ENCODE assay signal across 10 mouse cellular contexts in the genomic region with DNA sequence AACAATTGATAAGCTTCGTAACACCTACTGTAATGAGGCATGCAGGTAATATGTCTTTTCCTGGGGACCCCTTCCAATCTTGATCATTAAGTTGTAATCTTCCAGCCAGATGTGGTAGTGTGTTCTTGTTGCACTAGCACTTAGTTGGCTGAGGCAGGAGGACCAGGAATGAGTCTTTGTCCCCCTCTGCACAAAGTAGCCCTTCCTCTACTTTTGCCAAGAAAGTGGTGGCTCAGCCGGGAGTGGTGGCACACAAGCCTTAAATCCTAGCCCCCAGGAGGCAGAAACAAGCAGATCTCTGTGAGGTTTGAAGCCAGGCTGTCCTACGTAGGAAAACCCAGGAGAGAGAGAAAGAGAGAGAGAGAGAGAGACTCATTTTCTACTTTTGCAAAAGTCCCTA. TPM values are rescaled to one million over a fixed set of nuclear protein-coding genes. Genes with fewer than 3 reads are reported as not detected.
DNase-seq lines count a peak whose midpoint lies in the region; ATAC-seq and TF ChIP-seq lines count a peak whose summit lies in the region.
"Had no signal": no experiment of that assay in that cellular context is flagged by ENCODE, and none has a peak within 500 bp of the region (broad histone marks: within the 10 kb centered on the region; RNA-seq: fewer than 3 reads in every experiment).

No protein-coding gene starts in this region.

- H3K4me2 ChIP-seq in kidney, postnatal 0 days (ENCODE audit: low read length): no peak overlapping the region
- no peak overlapping the region; the same call in 1 of the 2 replicates for H3K4me2 ChIP-seq in embryonic facial prominence, embryonic 15.5 days (replicated peaks)
- peak overlapping the region; percentile 80; the same call in 1 of the 2 replicates for H3K4me2 ChIP-seq in intestine, embryonic 15.5 days (replicated peaks)
- H3K4me2 ChIP-seq in midbrain, postnatal 0 days (ENCODE audit: low read depth, low read length, poor library complexity, severe bottlenecking): no peak overlapping the region

- WGBS in kidney, postnatal 0 days: 72% methylated on average over 3 of the region's 3 CpGs
- 53% methylated on average over 3 of the region's 3 CpGs for WGBS in embryonic facial prominence, embryonic 15.5 days
- 76% methylated on average over 3 of the region's 3 CpGs for WGBS in intestine, embryonic 15.5 days
- 40% methylated on average over 3 of the region's 3 CpGs for WGBS in midbrain, postnatal 0 days

- H3K4me3 ChIP-seq in kidney, postnatal 0 days (replicated peaks; ENCODE audit: low read depth, low read length): no peak overlapping the region
- no peak overlapping the region for H3K4me3 ChIP-seq in embryonic facial prominence, embryonic 15.5 days (replicated peaks)
- H3K4me3 ChIP-seq in intestine, embryonic 15.5 days (replicated peaks): no peak overlapping the region
- no peak overlapping the region for H3K4me3 ChIP-seq in midbrain, postnatal 0 days (ENCODE audit: low read depth, low read length)

- H3K36me3 ChIP-seq in kidney, postnatal 0 days (ENCODE audit: insufficient read depth, low read length): no peaks in the 10 kb centered on the region
- no peaks in the 10 kb centered on the region for H3K36me3 ChIP-seq in embryonic facial prominence, embryonic 15.5 days
- H3K36me3 ChIP-seq in intestine, embryonic 15.5 days: no peaks in the 10 kb centered on the region
- H3K36me3 ChIP-seq in midbrain, postnatal 0 days (ENCODE audit: insufficient read depth, low read length): no peaks in the 10 kb centered on the region

- no peak for DNase-seq in kidney, postnatal 0 days (ENCODE audit: low spot score)
- DNase-seq in kidney, postnatal 10 days: no peak
- no peak for DNase-seq in midbrain, postnatal 0 days (ENCODE audit: low spot score)
- no peak for DNase-seq in right cerebral cortex, postnatal 36 days (ENCODE audit: low spot score in 2 of 2)
- DNase-seq in T-cell, adult 2 months (ENCODE audit: low spot score): no peak
- DNase-seq in right cerebral cortex, postnatal 25 days: no peak

- no peak for ATAC-seq in kidney, postnatal 0 days (replicated peaks; ENCODE audit: low FRiP score, low read depth)
- ATAC-seq in embryonic facial prominence, embryonic 15.5 days (ENCODE audit: insufficient number of reproducible peaks, low FRiP score, low TSS enrichment, low read depth): no peak
- ATAC-seq in intestine, embryonic 15.5 days: no peak
- ATAC-seq in midbrain, postnatal 0 days (ENCODE audit: low FRiP score): no peak

- no peak overlapping the region for H3K9ac ChIP-seq in kidney, postnatal 0 days (ENCODE audit: low read depth, low read length)
- no peak overlapping the region for H3K9ac ChIP-seq in embryonic facial prominence, embryonic 15.5 days
- no peak overlapping the region for H3K9ac ChIP-seq in intestine, embryonic 15.5 days
- H3K9ac ChIP-seq in midbrain, postnatal 0 days (replicated peaks; ENCODE audit: low read length, poor library complexity, severe bottlenecking): no peak overlapping the region

- H3K9me3 ChIP-seq in kidney, postnatal 0 days (replicated peaks; ENCODE audit: low read length): no peaks in the 10 kb centered on the region
- H3K9me3 ChIP-seq in embryonic facial prominence, embryonic 15.5 days (replicated peaks): no peaks in the 10 kb centered on the region
- no peaks in the 10 kb centered on the region for H3K9me3 ChIP-seq in intestine, embryonic 15.5 days
- no peaks in the 10 kb centered on the region for H3K9me3 ChIP-seq in midbrain, postnatal 0 days (ENCODE audit: low read length)

- peaks cover 65% of the 10 kb centered on the region for H3K4me1 ChIP-seq in kidney, postnatal 0 days (replicated peaks; ENCODE audit: insufficient read depth, low read length)
- H3K4me1 ChIP-seq in embryonic facial prominence, embryonic 15.5 days: peaks cover 66% of the 10 kb centered on the region
- peaks cover 66% of the 10 kb centered on the region for H3K4me1 ChIP-seq in intestine, embryonic 15.5 days (replicated peaks)
- peaks cover 36% of the 10 kb centered on the region for H3K4me1 ChIP-seq in midbrain, postnatal 0 days (ENCODE audit: insufficient read depth, low read length)

- peak overlapping the region; percentile 98 for H3K27ac ChIP-seq in kidney, postnatal 0 days
- H3K27ac ChIP-seq in embryonic facial prominence, embryonic 15.5 days (replicated peaks): peak overlapping the region; percentile 98
- peak overlapping the region; percentile 99 for H3K27ac ChIP-seq in intestine, embryonic 15.5 days
- H3K27ac ChIP-seq in midbrain, postnatal 0 days (ENCODE audit: low read depth, low read length): peak overlapping the region; percentile 94
- H3K27ac ChIP-seq: macrophage had no signal

- TF ChIP-seq CTCF in kidney, postnatal 0 days (IDR thresholded peaks at IDR 0.05; ENCODE audit: low read depth): no peak
- TF ChIP-seq CTCF in midbrain, postnatal 0 days (IDR thresholded peaks at IDR 0.05): no peak

- no peaks in the 10 kb centered on the region for H3K27me3 ChIP-seq in kidney, postnatal 0 days (ENCODE audit: insufficient read depth, low read length)
- H3K27me3 ChIP-seq in embryonic facial prominence, embryonic 15.5 days: no peaks in the 10 kb centered on the region
- no peaks in the 10 kb centered on the region for H3K27me3 ChIP-seq in intestine, embryonic 15.5 days (replicated peaks)
- no peaks in the 10 kb centered on the region for H3K27me3 ChIP-seq in midbrain, postnatal 0 days (ENCODE audit: insufficient read depth, low read length)

RNA-seq across cellular contexts. Expression of gene Btg2, which starts 17.0 kb away (rescaled TPM):
- polyA plus RNA-seq in kidney, postnatal 0 days (2015; fragmentation: Nextera tagmentation; extraction: Ambion mirVana): 37.5 and 39.2 TPM in 2 replicates
- 39.9 and 41.3 TPM in 2 replicates for polyA plus RNA-seq in embryonic facial prominence, embryonic 15.5 days (2015; fragmentation: Nextera tagmentation; extraction: Ambion mirVana)
- 41.0 and 41.3 TPM in 2 replicates for polyA plus RNA-seq in intestine, embryonic 15.5 days (2015; fragmentation: Nextera tagmentation; extraction: Ambion mirVana)
- 12.0 and 19.8 TPM in 2 replicates for total RNA-seq in midbrain, postnatal 0 days (2014; rRNA removed)
- polyA plus RNA-seq in midbrain, postnatal 0 days (2015; fragmentation: Nextera tagmentation; extraction: Ambion mirVana): 8.9 and 9.9 TPM in 2 replicates

RNA-seq across cellular contexts. Expression of gene Fmod, which starts 24.9 kb away (rescaled TPM):
- 7.8 and 9.4 TPM in 2 replicates for polyA plus RNA-seq in kidney, postnatal 0 days (2015; fragmentation: Nextera tagmentation; extraction: Ambion mirVana)
- 22.2 and 30.8 TPM in 2 replicates for polyA plus RNA-seq in embryonic facial prominence, embryonic 15.5 days (2015; fragmentation: Nextera tagmentation; extraction: Ambion mirVana)
- 8.5 and 9.2 TPM in 2 replicates for polyA plus RNA-seq in intestine, embryonic 15.5 days (2015; fragmentation: Nextera tagmentation; extraction: Ambion mirVana)
- 17.0 and 17.1 TPM in 2 replicates for total RNA-seq in midbrain, postnatal 0 days (2014; rRNA removed)
- 24.8 and 26.3 TPM in 2 replicates for polyA plus RNA-seq in midbrain, postnatal 0 days (2015; fragmentation: Nextera tagmentation; extraction: Ambion mirVana)
- total RNA-seq: MEL had no signal
- polyA plus RNA-seq: macrophage had no signal

RNA-seq across cellular contexts. Expression of gene Chit1, which starts 49.1 kb away (rescaled TPM):
- 0.41 and 0.58 TPM in 2 replicates for polyA plus RNA-seq in kidney, postnatal 0 days (2015; fragmentation: Nextera tagmentation; extraction: Ambion mirVana)
- polyA plus RNA-seq in embryonic facial prominence, embryonic 15.5 days (2015; fragmentation: Nextera tagmentation; extraction: Ambion mirVana): 0.61 and 0.67 TPM in 2 replicates
- polyA plus RNA-seq in intestine, embryonic 15.5 days (2015; fragmentation: Nextera tagmentation; extraction: Ambion mirVana): not detected in 2 replicates
- 0.24 and 0.99 TPM in 2 replicates for total RNA-seq in midbrain, postnatal 0 days (2014; rRNA removed)
- polyA plus RNA-seq in midbrain, postnatal 0 days (2015; fragmentation: Nextera tagmentation; extraction: Ambion mirVana): 0.21 and 0.48 TPM in 2 replicates
- total RNA-seq: MEL had no signal
- polyA plus RNA-seq: macrophage had no signal
